ENCODE assay signal across 8 mouse cellular contexts in genomic region chr14:20641438-20641875, GRCm38 (mm10). TPM values are rescaled to one million over a fixed set of nuclear protein-coding genes. Genes with fewer than 3 reads are reported as not detected.
DNase-seq lines count a peak whose midpoint lies in the region; ATAC-seq and TF ChIP-seq lines count a peak whose summit lies in the region.

No protein-coding gene starts in this region.

- peak overlapping the region; percentile 95 for H3K9ac ChIP-seq in lung, postnatal 0 days (replicated peaks; ENCODE audit: low read depth)
- H3K9ac ChIP-seq in embryonic facial prominence, embryonic 13.5 days: peak overlapping the region; percentile 93

- no peaks in the 10 kb centered on the region for H3K27me3 ChIP-seq in lung, postnatal 0 days (replicated peaks; ENCODE audit: insufficient read depth, low read length)
- H3K27me3 ChIP-seq in embryonic facial prominence, embryonic 13.5 days: no peaks in the 10 kb centered on the region
- no peaks in the 10 kb centered on the region for H3K27me3 ChIP-seq in limb, embryonic 10.5 days (ENCODE audit: low read depth, poor library complexity, severe bottlenecking)
- H3K27me3 ChIP-seq in small intestine, adult 2 months (ENCODE audit: control insufficient read depth, insufficient read depth, low read length): no peaks in the 10 kb centered on the region

- no peak for TF ChIP-seq POLR2A in small intestine, adult 2 months (IDR thresholded peaks at IDR 0.05; ENCODE audit: low read depth, low read length)

- no peak for TF ChIP-seq EP300 in lung, postnatal 0 days (IDR thresholded peaks at IDR 0.05)

- no peak for ATAC-seq in lung, postnatal 0 days
- ATAC-seq in embryonic facial prominence, embryonic 13.5 days (ENCODE audit: insufficient number of reproducible peaks, insufficient read depth, low FRiP score, low TSS enrichment, low read depth): no peak

- WGBS in lung, postnatal 0 days: 13% methylated on average over 10 of the region's 10 CpGs
- 14% methylated on average over 10 of the region's 10 CpGs for WGBS in embryonic facial prominence, embryonic 13.5 days
- 19% methylated on average over 10 of the region's 10 CpGs for WGBS in limb, embryonic 10.5 days
- WGBS in small intestine, adult 2 months: 9% methylated on average over 10 of the region's 10 CpGs

- no peaks in the 10 kb centered on the region for H3K36me3 ChIP-seq in lung, postnatal 0 days (ENCODE audit: insufficient read depth, low read length)
- H3K36me3 ChIP-seq in embryonic facial prominence, embryonic 13.5 days: no peaks in the 10 kb centered on the region
- 0 out of 2 replicates have a peak, but pooled peaks cover 2% of the 10 kb centered on the region for H3K36me3 ChIP-seq in limb, embryonic 10.5 days
- no peaks in the 10 kb centered on the region; the same call in 1 of the 2 replicates for H3K36me3 ChIP-seq in small intestine, adult 2 months (ENCODE audit: control insufficient read depth, insufficient read depth, low read length)

- DNase-seq in lung, postnatal 0 days (ENCODE audit: low spot score): no peak
- no peak for DNase-seq in lung, postnatal 14 days
- peak; percentile 49 for DNase-seq in limb, embryonic 10.5 days (ENCODE audit: low spot score)
- no peak for DNase-seq in B cell, adult 2 months
- no peak for DNase-seq in right cerebral cortex, adult 2 months (ENCODE audit: low spot score in 2 of 2)
- no peak for DNase-seq in Muller cell, postnatal 12 days (ENCODE audit: inconsistent ontology term)

- TF ChIP-seq CTCF in lung, postnatal 0 days (IDR thresholded peaks at IDR 0.05): no peak
- TF ChIP-seq CTCF in small intestine, adult 2 months (IDR thresholded peaks at IDR 0.05; ENCODE audit: extremely low read depth, insufficient read length, insufficient replicate concordance, low read depth, low read length): no peak

- H3K9me3 ChIP-seq in lung, postnatal 0 days (ENCODE audit: low read length): no peaks in the 10 kb centered on the region
- no peaks in the 10 kb centered on the region for H3K9me3 ChIP-seq in embryonic facial prominence, embryonic 13.5 days
- no peaks in the 10 kb centered on the region for H3K9me3 ChIP-seq in limb, embryonic 10.5 days (replicated peaks)

- H3K4me1 ChIP-seq in lung, postnatal 0 days (ENCODE audit: insufficient read depth, low read depth, low read length): peaks cover 2% of the 10 kb centered on the region; the same call in 1 of the 2 replicates
- H3K4me1 ChIP-seq in embryonic facial prominence, embryonic 13.5 days: peaks cover 7% of the 10 kb centered on the region
- H3K4me1 ChIP-seq in limb, embryonic 10.5 days: peaks cover 10% of the 10 kb centered on the region
- peaks cover 3% of the 10 kb centered on the region; the same call in 1 of the 2 replicates for H3K4me1 ChIP-seq in small intestine, adult 2 months (ENCODE audit: control insufficient read depth, insufficient read depth, insufficient read length, low read length)

- H3K27ac ChIP-seq in lung, postnatal 0 days (ENCODE audit: low read length): peak overlapping the region; percentile 96
- H3K27ac ChIP-seq in embryonic facial prominence, embryonic 13.5 days: peak overlapping the region; percentile 96
- H3K27ac ChIP-seq in limb, embryonic 10.5 days: peak overlapping the region; percentile 98
- H3K27ac ChIP-seq in small intestine, adult 2 months (ENCODE audit: insufficient read depth, low read depth, low read length): peak overlapping the region; percentile 94

- peak overlapping the region; percentile 85 for H3K4me2 ChIP-seq in lung, postnatal 0 days (replicated peaks; ENCODE audit: low read depth, low read length)
- peak overlapping the region; percentile 88 for H3K4me2 ChIP-seq in embryonic facial prominence, embryonic 13.5 days

- H3K4me3 ChIP-seq in lung, postnatal 0 days (ENCODE audit: low read depth, low read length): peak overlapping the region; percentile 77
- peak overlapping the region; percentile 80 for H3K4me3 ChIP-seq in embryonic facial prominence, embryonic 13.5 days
- H3K4me3 ChIP-seq in limb, embryonic 10.5 days: peak overlapping the region; percentile 96
- H3K4me3 ChIP-seq in small intestine, adult 2 months (ENCODE audit: low read depth, low read length): peak overlapping the region; percentile 97

RNA-seq across cellular contexts. Expression of gene Usp54, which starts 0.6 kb away (rescaled TPM):
- polyA plus RNA-seq in lung, postnatal 0 days (2015; fragmentation: Nextera tagmentation; extraction: Ambion mirVana): 3.9 and 5.0 TPM in 2 replicates
- 8.5 and 9.4 TPM in 2 replicates for polyA plus RNA-seq in embryonic facial prominence, embryonic 13.5 days (2015; fragmentation: Nextera tagmentation; extraction: Ambion mirVana)
- polyA plus RNA-seq in limb, embryonic 10.5 days (2016; fragmentation: Nextera tagmentation; extraction: Ambion mirVana): 13.5 and 16.6 TPM in 2 replicates
- 1.2 and 1.4 TPM in 2 replicates for polyA plus RNA-seq in small intestine, adult 2 months (2012; rRNA removed)

RNA-seq across cellular contexts. Expression of gene Myoz1, which starts 14.9 kb away (rescaled TPM):
- polyA plus RNA-seq in lung, postnatal 0 days (2015; fragmentation: Nextera tagmentation; extraction: Ambion mirVana): 0.38 and 0.40 TPM in 2 replicates
- 0.47 and 0.62 TPM in 2 replicates for polyA plus RNA-seq in embryonic facial prominence, embryonic 13.5 days (2015; fragmentation: Nextera tagmentation; extraction: Ambion mirVana)
- 0.86 TPM in 1 of 2 replicates, not detected in the other for polyA plus RNA-seq in limb, embryonic 10.5 days (2016; fragmentation: Nextera tagmentation; extraction: Ambion mirVana)
- polyA plus RNA-seq in small intestine, adult 2 months (2012; rRNA removed): not detected in 2 replicates

RNA-seq across cellular contexts. Expression of gene Synpo2l, which starts 26.7 kb away (rescaled TPM):
- 0.63 and 0.96 TPM in 2 replicates for polyA plus RNA-seq in lung, postnatal 0 days (2015; fragmentation: Nextera tagmentation; extraction: Ambion mirVana)
- 2.3 and 3.3 TPM in 2 replicates for polyA plus RNA-seq in embryonic facial prominence, embryonic 13.5 days (2015; fragmentation: Nextera tagmentation; extraction: Ambion mirVana)
- 0.51 and 1.9 TPM in 2 replicates for polyA plus RNA-seq in limb, embryonic 10.5 days (2016; fragmentation: Nextera tagmentation; extraction: Ambion mirVana)
- polyA plus RNA-seq in small intestine, adult 2 months (2012; rRNA removed): 0.06 TPM in 1 of 2 replicates, not detected in the other

RNA-seq across cellular contexts. Expression of gene Sec24c, which starts 32.7 kb away (rescaled TPM):
- 37.6 and 40.1 TPM in 2 replicates for polyA plus RNA-seq in lung, postnatal 0 days (2015; fragmentation: Nextera tagmentation; extraction: Ambion mirVana)
- 90.7 and 93.3 TPM in 2 replicates for polyA plus RNA-seq in embryonic facial prominence, embryonic 13.5 days (2015; fragmentation: Nextera tagmentation; extraction: Ambion mirVana)
- 113 and 122 TPM in 2 replicates for polyA plus RNA-seq in limb, embryonic 10.5 days (2016; fragmentation: Nextera tagmentation; extraction: Ambion mirVana)
- 161 and 233 TPM in 2 replicates for polyA plus RNA-seq in small intestine, adult 2 months (2012; rRNA removed)

RNA-seq across cellular contexts. Expression of gene Fut11, which starts 53.3 kb away (rescaled TPM):
- polyA plus RNA-seq in lung, postnatal 0 days (2015; fragmentation: Nextera tagmentation; extraction: Ambion mirVana): 24.2 and 26.3 TPM in 2 replicates
- polyA plus RNA-seq in embryonic facial prominence, embryonic 13.5 days (2015; fragmentation: Nextera tagmentation; extraction: Ambion mirVana): 25.1 and 26.2 TPM in 2 replicates
- 18.2 and 20.4 TPM in 2 replicates for polyA plus RNA-seq in limb, embryonic 10.5 days (2016; fragmentation: Nextera tagmentation; extraction: Ambion mirVana)
- 6.4 and 13.7 TPM in 2 replicates for polyA plus RNA-seq in small intestine, adult 2 months (2012; rRNA removed)
